Mouse (Mus musculus): Measurements from ENCODE around the gene A930004D18Rik.

- TF ChIP-seq CTCF (IDR thresholded peaks at IDR 0.05; ENCODE audit: insufficient read depth, low read depth, low read length) (no peak), POLR2A (IDR thresholded peaks at IDR 0.05; ENCODE audit: insufficient read depth, low read depth, low read length) (no peak)
These were observed 7.0 kb downstream of the A930004D18Rik start for GRCm38 (mm10) chr2:18030581-18030980.

All from olfactory bulb, adult 2 months (tissue).